12 mouse cellular contexts compared by ENCODE assay signal in genomic region chr7:24372786-24373185, GRCm38 (mm10). TPM values are rescaled to one million over a fixed set of nuclear protein-coding genes. Genes with fewer than 3 reads are reported as not detected.
DNase-seq lines count a peak whose midpoint lies in the region; ATAC-seq lines count a peak whose summit lies in the region.
"Had no signal": no experiment of that assay in that cellular context is flagged by ENCODE, and none has a peak within 500 bp of the region (broad histone marks: within the 10 kb centered on the region; RNA-seq: fewer than 3 reads in every experiment).

No protein-coding gene starts in this region.

- peaks cover 31% of the 10 kb centered on the region for H3K4me1 ChIP-seq in heart, embryonic 12.5 days (replicated peaks)
- peaks cover 40% of the 10 kb centered on the region for H3K4me1 ChIP-seq in neural tube, embryonic 13.5 days (replicated peaks)
- H3K4me1 ChIP-seq in neural tube, embryonic 15.5 days: peaks cover 14% of the 10 kb centered on the region

- H3K4me2 ChIP-seq in heart, embryonic 12.5 days: peak overlapping the region; percentile 50
- no peak overlapping the region for H3K4me2 ChIP-seq in neural tube, embryonic 13.5 days
- H3K4me2 ChIP-seq in neural tube, embryonic 15.5 days: no peak overlapping the region

- DNase-seq in heart, adult 11 months: no peak
- peak; percentile 78 for DNase-seq in induced T-regulatory cell, adult 2 months (ENCODE audit: low read depth)
- DNase-seq in thymus, postnatal 25 days: peak; percentile 73
- no peak for DNase-seq in cerebellum, postnatal 4 days (ENCODE audit: low spot score in 2 of 2)
- DNase-seq: gastrocnemius, postnatal 10 days; kidney, adult 11 months had no signal

- no peaks in the 10 kb centered on the region for H3K36me3 ChIP-seq in heart, embryonic 12.5 days
- H3K36me3 ChIP-seq in neural tube, embryonic 13.5 days: no peaks in the 10 kb centered on the region
- H3K36me3 ChIP-seq in neural tube, embryonic 15.5 days: no peaks in the 10 kb centered on the region
- H3K36me3 ChIP-seq: embryonic facial prominence, embryonic 13.5 days had no signal

- no peaks in the 10 kb centered on the region for H3K9me3 ChIP-seq in heart, embryonic 12.5 days (replicated peaks)
- no peaks in the 10 kb centered on the region for H3K9me3 ChIP-seq in neural tube, embryonic 13.5 days
- H3K9me3 ChIP-seq in neural tube, embryonic 15.5 days (replicated peaks): no peaks in the 10 kb centered on the region
- H3K9me3 ChIP-seq: embryonic facial prominence, embryonic 13.5 days had no signal

- peak overlapping the region; percentile 17; the same call in 1 of the 2 replicates for H3K4me3 ChIP-seq in heart, embryonic 12.5 days
- no peak overlapping the region for H3K4me3 ChIP-seq in neural tube, embryonic 13.5 days
- H3K4me3 ChIP-seq in neural tube, embryonic 15.5 days (replicated peaks): no peak overlapping the region
- H3K4me3 ChIP-seq: embryonic facial prominence, embryonic 13.5 days; left cerebral cortex, adult 2 months had no signal

- H3K27ac ChIP-seq in heart, embryonic 12.5 days (ENCODE audit: poor library complexity, severe bottlenecking): peak overlapping the region; percentile 75
- H3K27ac ChIP-seq in neural tube, embryonic 13.5 days (replicated peaks): peak overlapping the region; percentile 82
- H3K27ac ChIP-seq in neural tube, embryonic 15.5 days (replicated peaks): no peak overlapping the region
- H3K27ac ChIP-seq: embryonic facial prominence, embryonic 13.5 days; left cerebral cortex, adult 2 months had no signal

- WGBS in heart, embryonic 12.5 days: 62% methylated on average over 4 of the region's 4 CpGs
- WGBS in neural tube, embryonic 13.5 days: 70% methylated on average over 4 of the region's 4 CpGs
- WGBS in neural tube, embryonic 15.5 days: 72% methylated on average over 4 of the region's 4 CpGs

- no peak for ATAC-seq in heart, embryonic 12.5 days (ENCODE audit: insufficient number of reproducible peaks, low FRiP score)
- no peak for ATAC-seq in neural tube, embryonic 13.5 days (ENCODE audit: low read depth)
- no peak for ATAC-seq in neural tube, embryonic 15.5 days (ENCODE audit: low FRiP score)
- no peak for ATAC-seq in erythroid progenitor cell, adult 5-6 weeks (replicated peaks; ENCODE audit: low FRiP score, poor library complexity, severe bottlenecking)

- H3K9ac ChIP-seq in heart, embryonic 12.5 days: peak overlapping the region; percentile 34
- H3K9ac ChIP-seq in neural tube, embryonic 13.5 days: no peak overlapping the region
- no peak overlapping the region for H3K9ac ChIP-seq in neural tube, embryonic 15.5 days (replicated peaks)
- H3K9ac ChIP-seq: embryonic facial prominence, embryonic 13.5 days had no signal

- H3K27me3 ChIP-seq in heart, embryonic 12.5 days (replicated peaks): peaks cover 29% of the 10 kb centered on the region
- peaks cover 12% of the 10 kb centered on the region for H3K27me3 ChIP-seq in neural tube, embryonic 13.5 days
- peaks cover 9% of the 10 kb centered on the region; the same call in 1 of the 2 replicates for H3K27me3 ChIP-seq in neural tube, embryonic 15.5 days (replicated peaks)

RNA-seq across cellular contexts. Expression of gene Kcnn4, which starts 2.7 kb away (rescaled TPM):
- 6.9 and 7.8 TPM in 2 replicates for polyA plus RNA-seq in heart, embryonic 12.5 days (2016; fragmentation: Nextera tagmentation; extraction: Ambion mirVana)
- polyA plus RNA-seq in neural tube, embryonic 13.5 days (2015; fragmentation: Nextera tagmentation; extraction: Ambion mirVana): 2.1 and 2.2 TPM in 2 replicates
- polyA plus RNA-seq in neural tube, embryonic 15.5 days (2015; fragmentation: Nextera tagmentation; extraction: Ambion mirVana): 3.0 and 11.2 TPM in 2 replicates
- total RNA-seq in erythroid progenitor cell, adult 5-6 weeks (2015; ENCODE audit: low replicate concordance): 237 and 287 TPM in 2 replicates
- 417 and 443 TPM in 2 replicates for total RNA-seq in erythroid progenitor cell, adult 5-6 weeks (2017; ENCODE audit: low replicate concordance)

RNA-seq across cellular contexts. Expression of gene Lypd5, which starts 23.8 kb away (rescaled TPM):
- not detected in 2 replicates for polyA plus RNA-seq in heart, embryonic 12.5 days (2016; fragmentation: Nextera tagmentation; extraction: Ambion mirVana)
- not detected in 2 replicates for polyA plus RNA-seq in neural tube, embryonic 13.5 days (2015; fragmentation: Nextera tagmentation; extraction: Ambion mirVana)
- 0.06 TPM in 1 of 2 replicates, not detected in the other for polyA plus RNA-seq in neural tube, embryonic 15.5 days (2015; fragmentation: Nextera tagmentation; extraction: Ambion mirVana)
- not detected in 2 replicates for total RNA-seq in erythroid progenitor cell, adult 5-6 weeks (2015; ENCODE audit: low replicate concordance)
- not detected in 2 replicates for total RNA-seq in erythroid progenitor cell, adult 5-6 weeks (2017; ENCODE audit: low replicate concordance)
- total RNA-seq: gastrocnemius, postnatal 10 days; left cerebral cortex, adult 2 months had no signal

RNA-seq across cellular contexts. Expression of gene Smg9, which starts 26.6 kb away (rescaled TPM):
- polyA plus RNA-seq in heart, embryonic 12.5 days (2016; fragmentation: Nextera tagmentation; extraction: Ambion mirVana): 21.4 and 21.6 TPM in 2 replicates
- polyA plus RNA-seq in neural tube, embryonic 13.5 days (2015; fragmentation: Nextera tagmentation; extraction: Ambion mirVana): 36.2 and 37.7 TPM in 2 replicates
- polyA plus RNA-seq in neural tube, embryonic 15.5 days (2015; fragmentation: Nextera tagmentation; extraction: Ambion mirVana): 34.4 and 38.3 TPM in 2 replicates
- total RNA-seq in erythroid progenitor cell, adult 5-6 weeks (2015; ENCODE audit: low replicate concordance): 33.9 and 52.0 TPM in 2 replicates
- total RNA-seq in erythroid progenitor cell, adult 5-6 weeks (2017; ENCODE audit: low replicate concordance): 25.2 and 42.7 TPM in 2 replicates

RNA-seq across cellular contexts. Expression of gene Tescl, which starts 39.0 kb away (rescaled TPM):
- polyA plus RNA-seq in heart, embryonic 12.5 days (2016; fragmentation: Nextera tagmentation; extraction: Ambion mirVana): 0.31 TPM in 1 of 2 replicates, not detected in the other
- 0.31 TPM in 1 of 2 replicates, not detected in the other for polyA plus RNA-seq in neural tube, embryonic 13.5 days (2015; fragmentation: Nextera tagmentation; extraction: Ambion mirVana)
- polyA plus RNA-seq in neural tube, embryonic 15.5 days (2015; fragmentation: Nextera tagmentation; extraction: Ambion mirVana): 0.24 and 0.29 TPM in 2 replicates
- not detected in 2 replicates for total RNA-seq in erythroid progenitor cell, adult 5-6 weeks (2015; ENCODE audit: low replicate concordance)
- total RNA-seq in erythroid progenitor cell, adult 5-6 weeks (2017; ENCODE audit: low replicate concordance): not detected in 2 replicates
- total RNA-seq: gastrocnemius, postnatal 10 days; left cerebral cortex, adult 2 months had no signal

RNA-seq across cellular contexts. Expression of gene Zfp94, which starts 56.3 kb away (rescaled TPM):
- 5.5 and 5.6 TPM in 2 replicates for polyA plus RNA-seq in heart, embryonic 12.5 days (2016; fragmentation: Nextera tagmentation; extraction: Ambion mirVana)
- 18.2 and 19.2 TPM in 2 replicates for polyA plus RNA-seq in neural tube, embryonic 13.5 days (2015; fragmentation: Nextera tagmentation; extraction: Ambion mirVana)
- 20.0 and 20.2 TPM in 2 replicates for polyA plus RNA-seq in neural tube, embryonic 15.5 days (2015; fragmentation: Nextera tagmentation; extraction: Ambion mirVana)
- 0.72 TPM in 1 of 2 replicates, not detected in the other for total RNA-seq in erythroid progenitor cell, adult 5-6 weeks (2015; ENCODE audit: low replicate concordance)
- 0.39 TPM in 1 of 2 replicates, not detected in the other for total RNA-seq in erythroid progenitor cell, adult 5-6 weeks (2017; ENCODE audit: low replicate concordance)

Comparison
In these comparisons a context has a peak if more than half of its experiments do, and no peak if none do; other contexts are left out.
1. DNase-seq: peak in induced T-regulatory cell, adult 2 months (single experiment) and thymus, postnatal 25 days (single experiment); none in heart, adult 11 months (single experiment) and cerebellum, postnatal 4 days (0 of 2).